Mouse (Mus musculus) ES-CJ7 (cell line): ENCODE results near the gene Rimbp3.
"Not testable (repeated sequence)": the region's sequence is repeated elsewhere in the genome, so short reads cannot be mapped to it uniquely, and the experiment has no call there.

Experiments used
- DNase-seq: peaks from one replicate; pipeline ENCODE4 v3.0.0; 2011; ENCODE audit warnings: low read depth, low spot score

The Rimbp3 gene

DNA sequence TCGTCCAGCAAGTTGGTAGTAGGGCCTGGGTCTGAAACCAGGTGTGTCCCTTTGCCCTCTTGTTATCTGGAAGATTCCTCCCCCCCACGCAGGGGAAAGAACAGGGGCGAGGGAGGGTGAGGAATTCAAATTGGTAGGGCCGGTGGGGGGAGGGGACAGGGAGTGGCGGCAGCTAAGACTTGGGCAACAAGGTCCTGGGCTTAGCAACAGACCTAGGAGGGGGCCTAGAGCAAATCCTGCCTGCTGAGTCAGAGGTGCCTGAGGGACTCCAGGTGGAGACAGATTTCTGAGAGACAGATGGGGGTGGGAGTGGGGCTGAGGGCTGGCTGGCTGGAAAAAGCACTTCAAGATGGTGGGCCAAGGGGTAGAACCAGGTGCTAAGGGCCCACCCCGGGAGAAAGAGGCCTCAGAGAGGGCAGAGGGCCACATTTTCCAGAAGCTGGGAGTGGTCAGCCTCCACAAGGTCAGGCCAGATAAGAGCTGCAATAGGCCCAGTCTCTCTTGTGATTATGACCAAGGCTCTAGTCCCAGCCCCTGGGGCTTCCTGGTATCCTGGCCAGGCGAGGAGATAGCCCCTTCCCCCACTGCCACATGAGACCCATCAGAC, 11.8 kb downstream of the Rimbp3 start:
- peak; percentile 95 for DNase-seq

DNA sequence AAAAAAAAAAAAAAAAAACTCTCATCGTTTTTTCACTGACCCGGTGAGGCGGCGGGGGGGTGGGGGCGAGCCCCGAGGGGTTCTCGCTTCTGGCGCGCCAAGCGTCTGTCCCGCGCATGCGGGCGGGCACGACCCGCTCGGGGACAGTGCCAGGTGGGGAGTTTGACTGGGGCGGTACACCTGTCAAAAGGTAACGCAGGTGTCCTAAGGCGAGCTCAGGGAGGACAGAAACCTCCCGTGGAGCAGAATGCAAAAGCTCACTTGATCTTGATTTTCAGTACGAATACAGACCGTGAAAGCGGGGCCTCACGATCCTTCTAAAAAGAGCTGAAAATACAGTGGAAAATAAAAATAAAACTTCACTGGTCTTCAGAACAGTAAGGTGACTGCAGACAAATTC, 13.8 kb downstream of the Rimbp3 start:
- peak; percentile 91 for DNase-seq

DNA sequence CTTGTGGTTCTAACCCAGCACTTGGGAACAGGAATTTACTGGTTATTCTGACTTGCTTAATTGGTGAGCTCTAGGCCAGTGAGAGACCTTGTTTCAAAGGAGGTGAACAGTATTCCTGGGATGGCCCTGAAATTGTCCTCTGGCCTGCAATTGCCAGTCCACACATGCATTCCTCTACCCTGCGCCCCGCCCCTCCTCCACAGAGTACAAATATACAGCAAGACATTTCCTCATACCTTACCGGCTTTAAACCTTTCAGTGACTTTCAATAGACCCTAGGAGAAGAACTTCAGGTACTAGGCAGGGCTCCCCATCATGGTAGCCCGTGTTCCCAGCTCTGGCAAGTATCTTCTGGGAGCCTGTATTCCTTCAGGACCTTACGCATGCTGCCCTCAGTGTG, 17.2 kb downstream of the Rimbp3 start:
- no peak for DNase-seq

DNA sequence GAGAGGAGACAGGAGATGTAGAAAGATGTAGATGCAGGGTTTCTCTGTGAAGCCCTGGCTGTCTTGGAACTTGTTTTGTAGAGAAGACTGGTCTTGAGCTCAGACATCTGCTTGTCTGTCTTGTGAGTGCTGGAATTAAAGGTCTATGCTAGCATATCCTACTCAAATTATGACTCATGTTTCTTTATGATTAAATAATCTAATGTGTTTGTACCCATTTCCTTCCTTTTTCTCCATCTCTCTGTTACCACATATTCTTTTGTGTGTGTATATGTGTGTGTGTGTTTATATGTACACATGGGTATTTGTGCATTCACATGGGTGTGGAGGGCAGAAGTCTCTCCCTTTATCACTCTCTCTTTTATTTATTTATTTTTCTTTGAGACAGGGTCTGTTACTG, 18.1 kb downstream of the Rimbp3 start:
- no peak for DNase-seq

DNA sequence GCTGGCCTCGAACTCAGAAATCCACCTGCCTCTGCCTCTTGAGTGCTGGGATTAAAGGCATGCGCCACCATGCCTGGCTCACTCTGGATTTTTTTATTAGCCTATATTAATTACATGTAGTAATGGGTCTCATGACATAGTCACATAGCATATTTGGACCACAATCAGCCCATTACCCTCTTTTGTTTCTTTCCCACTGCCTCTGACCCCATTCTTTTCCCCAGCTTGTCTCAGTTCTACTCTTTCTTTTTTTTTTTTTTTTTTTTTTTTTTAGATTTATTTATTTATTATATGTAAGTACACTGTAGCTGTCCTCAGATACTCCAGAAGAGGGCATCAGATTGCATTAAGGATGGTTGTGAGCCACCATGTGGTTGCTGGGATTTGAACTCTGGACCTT, 23.1 kb downstream of the Rimbp3 start:
- not testable (repeated sequence) for DNase-seq

DNA sequence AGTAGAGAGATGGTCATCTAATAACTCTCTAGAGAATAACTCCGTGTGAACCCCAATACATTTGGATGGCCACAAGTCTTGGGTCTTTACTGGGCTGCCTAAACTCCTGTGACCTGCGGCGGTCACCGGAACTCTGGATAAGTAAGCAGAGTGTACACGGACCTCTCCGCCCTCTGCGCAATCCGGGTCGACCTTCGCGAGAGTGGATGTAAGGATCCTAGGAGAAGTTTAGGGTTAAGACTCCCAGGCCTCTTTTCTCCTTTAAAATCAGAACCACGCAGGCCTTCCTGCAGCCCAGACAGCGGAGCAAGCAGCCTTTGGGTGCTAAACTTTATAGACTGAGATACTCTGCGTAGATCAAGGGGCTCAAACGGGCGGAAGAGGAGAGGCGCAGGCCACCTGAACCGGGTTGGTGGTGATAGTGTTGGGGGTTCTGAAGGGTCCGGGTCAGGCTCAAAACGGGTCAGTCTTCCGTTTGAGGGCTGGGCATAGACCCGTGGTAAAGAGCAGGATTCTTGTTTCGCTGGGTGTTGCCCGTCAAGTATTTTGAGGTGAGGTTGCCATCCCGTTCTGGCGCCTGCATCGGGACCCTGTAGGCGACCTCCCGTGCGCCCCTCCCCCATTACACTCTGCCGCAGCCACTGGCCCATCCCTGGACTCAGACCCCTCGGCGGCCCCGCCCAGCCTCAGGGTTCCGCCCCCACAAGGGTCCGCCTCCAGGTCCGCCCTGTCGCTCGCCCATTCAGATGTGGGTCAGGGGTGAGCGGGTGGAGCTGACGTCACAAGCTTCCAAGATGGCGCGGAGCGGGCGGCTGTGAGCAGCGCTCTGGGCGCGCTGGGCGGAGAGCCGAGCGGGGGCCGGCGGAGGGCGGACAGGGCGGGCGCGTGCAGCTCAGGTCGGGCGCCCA, 24.6 kb downstream of the Rimbp3 start, which contains the start of gene Hic2:
Hic2 (plus strand) TSS at position 779 of the 908 bp plus-strand sequence.
- peak; percentile 98 for DNase-seq

DNA sequence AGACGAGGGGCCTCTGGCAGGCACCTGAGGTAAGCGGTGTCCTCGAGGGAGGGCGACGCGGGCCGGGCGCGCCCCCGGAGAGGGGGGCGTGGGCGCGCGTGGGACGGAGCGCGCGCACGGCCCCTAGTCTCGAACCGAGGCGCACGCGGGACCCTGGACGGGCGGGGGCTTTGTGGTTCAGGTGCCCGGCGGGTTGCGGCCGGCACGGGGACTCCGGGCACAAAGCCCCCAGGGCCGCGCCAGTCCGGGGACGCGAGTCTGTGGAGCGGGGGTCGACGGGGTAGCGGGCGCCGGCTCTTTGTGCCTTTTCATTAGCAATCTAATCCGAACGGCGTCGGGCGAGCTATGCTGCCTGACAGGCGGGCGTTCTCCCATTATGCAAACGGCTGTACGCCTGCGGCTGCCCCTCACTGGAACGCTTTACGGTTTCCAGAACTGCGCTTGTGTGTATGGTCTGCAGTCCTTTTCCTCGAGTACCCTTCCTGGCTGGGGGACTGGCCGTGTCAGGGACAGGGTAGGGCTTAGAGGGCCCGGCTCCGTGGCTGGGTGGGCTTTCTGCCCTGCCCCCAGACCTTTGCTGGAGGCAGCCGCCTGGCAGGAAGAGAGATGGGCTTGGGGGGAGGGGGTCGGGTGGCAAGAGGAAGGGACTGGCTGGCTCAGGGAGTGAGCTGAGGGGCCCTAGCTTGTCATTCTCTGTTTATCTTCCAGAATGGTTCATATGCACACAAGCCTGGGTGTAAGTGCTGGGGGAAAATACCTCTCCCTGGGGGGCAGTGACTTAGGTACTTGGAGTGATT, 25.5 kb downstream of the Rimbp3 start:
- peak; percentile 66 for DNase-seq

DNA sequence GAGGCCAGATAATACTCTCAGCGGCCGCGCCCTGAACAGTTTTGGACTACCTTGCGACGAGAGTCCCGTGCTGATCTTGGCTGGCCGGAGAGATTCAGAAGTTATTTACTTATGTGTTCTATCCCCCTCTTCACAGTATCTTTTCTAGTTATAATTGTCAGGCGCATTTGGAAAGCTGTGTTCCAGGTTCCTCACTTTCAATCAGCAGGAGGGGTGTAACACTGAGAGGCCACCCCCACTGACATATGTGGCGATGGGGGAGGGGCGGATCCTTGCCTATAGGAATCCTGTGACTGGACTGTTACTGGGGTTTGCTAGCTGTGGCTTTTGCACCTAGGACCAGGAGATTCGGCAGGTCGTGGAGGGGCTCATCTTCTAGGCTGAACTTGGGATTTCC, 26.1 kb downstream of the Rimbp3 start:
- DNase-seq, result peak; percentile 67

DNA sequence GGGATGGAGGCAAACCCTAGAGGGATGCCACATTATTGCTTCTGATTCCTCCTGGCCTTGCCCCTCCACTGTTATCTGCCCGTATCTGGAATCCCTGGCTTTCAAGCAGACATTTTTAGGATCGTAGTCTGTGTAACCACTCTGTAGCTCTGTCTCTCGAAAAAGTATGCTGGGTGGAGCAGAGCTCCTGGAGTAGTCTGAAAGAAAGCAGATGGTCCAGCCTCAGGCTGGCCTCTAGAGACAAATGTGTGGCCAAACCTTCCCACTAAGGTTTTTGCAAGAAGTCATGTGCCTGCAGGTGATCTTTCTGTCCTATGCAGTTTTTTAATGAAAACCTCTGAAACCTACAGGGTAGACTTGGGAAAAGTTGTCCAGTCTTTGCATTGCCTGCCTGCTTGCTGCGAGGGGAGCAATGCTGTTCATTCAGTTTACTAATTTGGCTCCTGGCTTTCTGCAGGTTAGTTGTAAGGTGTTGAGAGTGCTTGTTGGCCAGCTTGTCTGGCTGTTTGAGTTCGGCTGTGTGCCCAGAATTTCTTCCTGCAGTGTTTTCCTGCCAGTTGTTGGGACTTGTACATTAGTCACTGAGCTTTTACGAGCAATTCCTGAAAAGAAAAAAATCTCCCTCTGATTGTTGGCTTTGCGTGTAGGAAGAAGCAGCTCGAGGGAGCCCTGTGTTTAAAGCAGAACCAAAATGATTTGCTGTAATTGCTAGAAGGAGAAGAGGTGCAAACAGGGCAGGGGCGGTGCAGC, 26.7 kb downstream of the Rimbp3 start:
- DNase-seq, result no peak

DNA sequence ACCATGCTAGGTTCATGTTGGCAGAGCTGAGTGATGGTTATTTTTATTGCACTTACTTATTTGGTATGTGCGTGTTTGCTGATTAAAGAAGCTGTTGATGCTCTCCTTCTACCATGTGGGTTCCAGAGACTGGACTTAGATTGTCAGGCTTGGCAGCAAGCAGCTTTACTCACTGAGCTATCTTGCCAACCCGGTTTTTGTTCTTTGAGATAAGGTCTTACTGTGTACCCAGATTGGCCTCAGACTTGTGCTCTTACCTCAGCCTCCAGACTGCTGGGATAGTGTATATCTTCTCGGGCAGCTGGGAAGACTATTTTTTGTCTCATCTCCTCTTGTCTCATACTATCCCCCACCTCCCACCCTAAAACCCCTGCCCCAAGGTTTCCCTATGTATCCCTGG, 29.2 kb downstream of the Rimbp3 start:
- no peak for DNase-seq

DNA sequence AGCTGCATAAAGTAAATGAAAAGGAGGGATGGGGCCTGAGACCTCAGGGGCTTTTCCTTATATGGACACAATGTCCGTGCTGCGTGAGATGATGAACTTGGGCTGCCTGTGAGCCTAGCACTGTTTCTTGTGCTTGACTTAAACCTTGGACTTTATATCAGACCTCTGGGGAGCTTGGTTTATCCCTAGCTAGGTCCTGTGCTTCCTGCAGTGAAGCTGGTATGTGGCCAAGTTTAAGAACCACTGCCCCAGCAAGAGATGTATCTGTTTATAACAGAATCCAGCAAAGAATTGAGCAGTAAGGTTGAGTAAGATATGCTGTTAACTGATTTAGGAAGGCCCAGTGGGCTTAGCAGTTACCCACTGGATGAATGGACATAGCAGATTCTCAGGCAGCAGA, 31.0 kb downstream of the Rimbp3 start:
- no peak for DNase-seq

DNA sequence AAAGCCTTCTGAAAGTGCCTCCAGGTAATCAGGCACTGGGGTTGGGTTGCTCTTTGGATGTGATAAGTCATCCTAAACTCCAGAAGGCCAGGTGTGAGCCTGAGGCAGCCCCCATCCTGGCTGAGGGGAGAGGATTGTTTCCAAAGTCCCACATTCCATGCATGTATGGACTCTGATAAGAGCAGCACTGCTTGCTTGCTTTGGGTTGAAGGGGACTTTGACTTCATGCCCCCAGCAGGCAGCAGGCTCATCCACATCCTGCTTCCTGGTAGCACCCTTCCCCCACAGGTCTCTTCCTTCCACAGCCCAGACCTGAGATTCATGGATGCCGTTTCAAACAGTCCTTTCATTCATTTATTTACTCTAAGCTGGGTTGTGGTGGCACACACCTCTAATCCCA, 35.3 kb downstream of the Rimbp3 start:
- DNase-seq, result peak; percentile 59

DNA sequence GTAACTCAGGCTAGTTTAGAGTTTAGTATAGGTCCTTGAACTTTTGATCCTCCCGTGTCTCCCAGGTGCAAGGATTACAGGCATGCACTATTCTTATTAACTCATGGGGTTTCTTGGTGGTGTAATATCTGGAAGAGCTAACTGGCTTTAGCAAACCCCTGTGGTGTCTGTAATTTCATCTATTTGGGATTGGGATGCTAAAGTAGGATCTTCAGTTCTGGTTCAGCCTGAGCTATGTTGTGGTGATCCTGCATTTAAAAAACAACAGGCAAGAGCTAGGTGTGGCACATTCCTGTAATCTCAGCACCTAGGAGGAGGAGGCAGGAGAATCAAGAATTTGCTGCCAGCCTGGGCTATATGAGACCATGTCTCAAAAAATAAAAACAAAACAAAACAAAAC, 36.6 kb downstream of the Rimbp3 start:
- peak; percentile 79 for DNase-seq

DNA sequence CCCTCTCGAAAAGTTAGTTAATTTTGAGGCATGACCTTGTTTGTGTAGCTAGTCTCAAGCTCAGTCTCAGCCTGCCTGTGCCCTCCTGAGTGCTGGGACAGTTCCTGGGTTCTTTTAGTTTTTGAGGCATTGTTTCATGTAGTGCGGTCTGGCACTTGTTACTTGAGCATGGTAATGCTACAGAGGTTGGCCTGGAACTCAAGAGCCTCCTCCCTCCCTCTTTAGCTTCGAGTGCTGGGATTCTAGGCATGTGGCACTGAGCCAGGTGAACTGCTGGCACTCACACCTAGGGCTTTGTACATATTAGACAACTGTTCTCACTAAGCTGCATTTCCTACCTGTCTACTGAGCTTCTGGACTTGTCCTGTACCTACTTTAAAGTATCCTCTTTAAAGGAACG, 39.3 kb downstream of the Rimbp3 start:
- no peak for DNase-seq

DNA sequence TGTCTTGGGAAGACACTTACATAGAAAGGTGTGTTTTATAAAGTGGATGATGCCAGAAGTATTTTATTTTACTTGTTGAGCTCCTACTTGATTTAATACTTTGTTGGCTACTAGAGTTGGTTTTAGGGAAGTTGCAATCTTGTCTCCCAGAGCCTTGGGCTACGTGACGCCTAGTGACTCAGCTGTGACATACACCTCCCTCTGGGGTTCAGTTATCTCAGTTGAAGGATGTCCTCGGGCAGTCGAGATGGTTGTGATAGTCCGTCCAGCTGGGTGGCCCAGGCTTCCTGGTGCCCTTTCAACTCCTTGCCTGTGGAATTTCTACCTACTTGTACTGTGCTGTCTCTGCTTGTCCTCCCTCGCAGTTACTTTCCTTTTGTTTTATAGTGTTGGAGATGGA, 40.7 kb downstream of the Rimbp3 start:
- no peak for DNase-seq

DNA sequence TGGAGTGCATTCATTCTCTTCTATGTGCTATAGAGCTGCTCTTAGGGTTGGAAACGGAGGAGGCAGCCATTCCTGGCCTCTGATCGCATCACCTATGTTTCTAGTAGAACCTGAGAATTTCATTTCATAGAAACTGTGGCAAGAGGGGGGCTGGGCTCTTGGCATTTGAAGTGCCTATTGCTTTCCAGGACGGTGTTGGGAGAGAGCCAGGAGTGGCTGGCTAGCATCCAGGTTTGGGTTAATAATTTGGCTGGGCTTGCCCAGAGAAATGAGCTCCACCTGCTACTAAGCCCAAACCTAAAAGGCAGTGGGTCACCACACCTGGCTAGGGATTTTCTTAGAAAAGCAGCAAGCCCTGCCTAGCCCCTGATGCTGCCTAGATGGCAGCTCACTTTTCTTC, 43.1 kb downstream of the Rimbp3 start:
- DNase-seq, result no peak

DNA sequence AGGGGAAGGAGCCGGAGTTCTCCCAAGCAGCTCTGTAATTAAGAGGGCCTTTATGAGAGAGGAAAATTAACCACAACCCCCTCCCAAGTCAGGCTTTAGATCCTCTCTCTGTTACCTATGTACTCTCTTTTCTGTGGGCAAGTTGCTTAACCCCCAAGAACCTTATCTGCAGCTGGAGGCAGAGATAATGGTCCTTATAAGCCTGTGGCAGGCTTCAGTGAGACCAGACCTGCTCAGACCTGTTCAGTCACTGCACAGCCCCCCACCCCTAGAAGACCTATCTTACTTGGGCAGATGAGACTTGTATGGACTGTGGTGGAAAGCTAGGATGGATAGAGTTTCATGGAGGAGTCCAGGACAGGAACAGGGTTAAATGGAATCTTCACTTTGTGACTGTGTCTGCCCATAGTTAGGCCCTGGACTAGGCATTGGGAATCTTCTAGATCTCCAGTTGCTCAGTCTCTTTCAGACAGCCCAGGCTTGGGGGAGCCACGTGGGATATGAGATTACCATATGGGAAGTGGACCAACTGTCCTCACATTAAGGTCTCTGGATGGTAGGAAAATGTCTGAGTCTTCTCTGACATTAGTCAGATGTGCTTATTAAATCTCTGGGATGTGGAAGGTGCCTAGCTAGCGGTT, 43.8 kb downstream of the Rimbp3 start:
- DNase-seq, result no peak

DNA sequence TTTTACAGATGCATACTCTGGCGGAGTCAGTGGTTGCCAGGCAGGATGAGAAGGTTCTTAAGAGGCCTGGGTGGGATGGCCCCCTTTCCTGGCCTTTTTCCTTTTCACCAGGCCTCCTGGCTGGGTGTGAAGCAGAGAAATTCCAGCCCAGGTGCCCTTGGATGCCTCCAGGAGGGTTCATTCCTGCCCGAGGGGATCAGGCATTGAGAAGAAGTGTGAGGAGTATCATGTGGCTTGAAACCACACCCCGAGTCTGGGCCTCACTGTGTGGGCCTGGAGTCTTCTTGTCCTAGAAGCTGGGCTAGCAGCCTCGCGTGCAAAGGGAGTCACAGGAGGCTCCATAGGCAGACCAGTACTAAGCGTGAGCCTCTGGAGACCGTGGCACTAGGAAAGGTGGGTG, 44.4 kb downstream of the Rimbp3 start:
- peak; percentile 77 for DNase-seq

DNA sequence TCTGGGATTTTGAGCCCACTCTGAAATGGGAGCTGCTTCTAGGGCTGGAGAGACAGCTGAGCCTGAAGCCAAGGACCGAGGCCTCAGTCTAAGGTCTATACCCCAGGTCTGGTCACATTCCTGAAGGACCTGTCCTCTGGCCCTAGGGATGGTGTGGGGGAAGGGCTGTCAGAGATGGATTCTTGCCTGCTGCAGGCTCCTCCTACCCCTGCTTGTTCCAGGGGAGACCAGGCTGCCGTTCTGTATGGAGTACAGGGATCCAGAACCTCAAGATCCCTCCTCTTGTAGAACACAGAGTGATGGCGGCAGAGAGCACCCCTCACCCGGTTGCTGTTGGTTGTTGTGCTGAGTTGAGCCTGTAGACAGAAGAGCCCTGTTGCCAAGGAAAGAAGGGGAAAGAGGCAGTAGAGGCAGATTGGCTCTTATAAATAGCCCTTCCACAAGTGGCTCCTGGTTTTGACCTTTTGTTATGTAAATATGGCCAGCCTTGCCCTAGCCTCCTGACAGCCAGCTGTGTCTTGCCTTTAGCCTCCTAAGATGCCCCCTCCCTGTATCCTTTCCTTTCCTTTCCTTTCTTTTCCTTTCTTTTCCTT, 45.7 kb downstream of the Rimbp3 start:
- peak; percentile 52 for DNase-seq

DNA sequence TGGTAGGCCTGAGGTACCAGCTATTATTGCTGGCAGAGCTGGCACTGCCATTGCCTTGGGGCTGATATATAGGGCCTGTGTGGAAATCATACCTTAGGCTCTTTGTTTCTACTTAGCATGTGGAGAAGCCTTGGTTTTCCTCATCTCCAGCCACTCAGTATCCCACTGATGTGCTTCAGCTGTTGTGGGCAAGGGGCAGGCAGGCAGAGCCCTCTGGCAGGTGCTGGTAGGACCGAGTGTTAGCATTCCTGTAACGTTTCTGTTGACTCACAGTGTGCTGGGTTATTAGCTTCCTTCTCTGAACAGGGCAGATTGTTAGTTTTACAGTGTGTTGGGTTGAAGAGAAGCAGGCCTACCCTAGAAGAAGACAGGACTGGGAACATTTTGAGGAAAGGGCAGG, 46.9 kb downstream of the Rimbp3 start:
- no peak for DNase-seq

DNA sequence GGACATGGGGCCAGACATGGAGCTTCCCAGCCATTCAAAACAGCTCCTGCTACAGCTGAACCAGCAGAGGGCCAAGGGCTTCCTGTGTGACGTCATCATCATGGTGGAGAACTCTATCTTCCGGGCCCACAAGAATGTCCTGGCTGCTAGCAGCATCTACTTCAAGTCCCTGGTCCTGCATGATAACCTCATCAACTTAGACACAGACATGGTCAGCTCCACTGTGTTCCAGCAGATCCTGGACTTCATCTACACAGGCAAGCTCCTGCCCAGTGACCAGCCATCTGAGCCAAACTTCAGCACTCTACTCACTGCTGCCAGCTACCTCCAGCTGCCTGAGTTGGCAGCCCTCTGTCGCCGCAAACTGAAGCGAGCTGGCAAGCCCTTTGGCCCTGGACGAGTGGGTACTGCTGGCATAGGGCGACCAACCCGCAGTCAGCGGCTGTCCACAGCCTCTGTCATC, 49.0 kb downstream of the Rimbp3 start:
- DNase-seq, result no peak
